Comparison of ENCODE assay signal across 10 mouse cellular contexts in genomic region chr6:90327670-90328069, GRCm38 (mm10). TPM values are rescaled to one million over a fixed set of nuclear protein-coding genes. Genes with fewer than 3 reads are reported as not detected.
DNase-seq lines count a peak whose midpoint lies in the region; ATAC-seq and TF ChIP-seq lines count a peak whose summit lies in the region.
"Had no signal": no experiment of that assay in that cellular context is flagged by ENCODE, and none has a peak within 500 bp of the region (broad histone marks: within the 10 kb centered on the region; RNA-seq: fewer than 3 reads in every experiment).

No protein-coding gene starts in this region.

- no peaks in the 10 kb centered on the region for H3K27me3 ChIP-seq in heart, adult 2 months (ENCODE audit: control insufficient read depth, insufficient read depth, low read length)
- 0 out of 2 replicates have a peak, but pooled peaks cover 10% of the 10 kb centered on the region for H3K27me3 ChIP-seq in neural tube, embryonic 15.5 days (replicated peaks)
- H3K27me3 ChIP-seq in midbrain, embryonic 10.5 days (ENCODE audit: low read depth, poor library complexity, severe bottlenecking), result peaks cover 29% of the 10 kb centered on the region

- intact Hi-C loops in heart, adult 2 months (cut with DNase I), result loop anchor here (10.0 kb wide), 1 partner anchor 643 kb away; no protein-coding TSS in a partner anchor

- 14% methylated on average over 6 of the region's 6 CpGs for WGBS in heart, adult 2 months
- WGBS in neural tube, embryonic 15.5 days, result 22% methylated on average over 6 of the region's 6 CpGs
- WGBS in midbrain, embryonic 10.5 days, result 24% methylated on average over 6 of the region's 6 CpGs

- no peak for TF ChIP-seq EP300 in heart, adult 2 months (IDR thresholded peaks at IDR 0.05; ENCODE audit: insufficient read depth, low read depth, low read length)

- no peak overlapping the region for H3K9ac ChIP-seq in heart, adult 2 months (ENCODE audit: low read depth, low read length)
- no peak overlapping the region for H3K9ac ChIP-seq in neural tube, embryonic 15.5 days (replicated peaks)
- H3K9ac ChIP-seq: midbrain, embryonic 12.5 days had no signal

- no peak overlapping the region for H3K4me2 ChIP-seq in neural tube, embryonic 15.5 days
- H3K4me2 ChIP-seq: midbrain, embryonic 12.5 days had no signal

- TF ChIP-seq POLR2A in heart, adult 2 months (IDR thresholded peaks at IDR 0.05; ENCODE audit: insufficient read depth, low read depth, low read length), result no peak

- H3K79me2 ChIP-seq in heart, adult 2 months (replicated peaks; ENCODE audit: control insufficient read depth, insufficient read depth, low read length), result no peaks in the 10 kb centered on the region

- no peaks in the 10 kb centered on the region for H3K4me1 ChIP-seq in heart, adult 2 months (ENCODE audit: control insufficient read depth, insufficient read depth, low read length)
- peaks cover 8% of the 10 kb centered on the region for H3K4me1 ChIP-seq in neural tube, embryonic 15.5 days
- peaks cover 4% of the 10 kb centered on the region for H3K4me1 ChIP-seq in midbrain, embryonic 10.5 days

- no peak for DNase-seq in heart, adult 2 months
- no peak for DNase-seq in heart, adult 9 months (ENCODE audit: low spot score in 2 of 2)
- DNase-seq in neural tube, embryonic 10.5 days (ENCODE audit: extremely low spot score, low spot score), result no peak
- peak; percentile 15 to 49 for DNase-seq in frontal cortex, postnatal 36 days (ENCODE audit: low spot score in 2 of 2)
- peak; percentile 23 for DNase-seq in right cerebral cortex, postnatal 14 days
- no peak for DNase-seq in thymus, adult 18-20 months
- DNase-seq in midbrain, embryonic 10.5 days (ENCODE audit: low spot score), result no peak

- no peak overlapping the region for H3K27ac ChIP-seq in heart, adult 2 months
- H3K27ac ChIP-seq in neural tube, embryonic 15.5 days (replicated peaks), result no peak overlapping the region
- H3K27ac ChIP-seq in midbrain, embryonic 10.5 days (replicated peaks), result no peak overlapping the region
- H3K27ac ChIP-seq: midbrain, embryonic 12.5 days had no signal

- no peak overlapping the region for H3K4me3 ChIP-seq in heart, adult 2 months
- no peak overlapping the region for H3K4me3 ChIP-seq in neural tube, embryonic 15.5 days (replicated peaks)
- no peak overlapping the region for H3K4me3 ChIP-seq in midbrain, embryonic 10.5 days
- H3K4me3 ChIP-seq: midbrain, embryonic 12.5 days had no signal

- H3K9me3 ChIP-seq in neural tube, embryonic 15.5 days (replicated peaks), result no peaks in the 10 kb centered on the region
- H3K9me3 ChIP-seq in midbrain, embryonic 10.5 days (replicated peaks), result no peaks in the 10 kb centered on the region
- H3K9me3 ChIP-seq: midbrain, embryonic 12.5 days had no signal

- ATAC-seq in neural tube, embryonic 15.5 days (ENCODE audit: low FRiP score), result 0 out of 2 replicates have a peak, but pooled peaks have one; percentile 26

- no peaks in the 10 kb centered on the region for H3K36me3 ChIP-seq in heart, adult 2 months (ENCODE audit: control insufficient read depth, insufficient read depth, low read length)
- no peaks in the 10 kb centered on the region for H3K36me3 ChIP-seq in neural tube, embryonic 15.5 days
- no peaks in the 10 kb centered on the region for H3K36me3 ChIP-seq in midbrain, embryonic 10.5 days
- H3K36me3 ChIP-seq: midbrain, embryonic 12.5 days had no signal

- TF ChIP-seq CTCF in heart, adult 2 months (IDR thresholded peaks at IDR 0.05), result peak; percentile 59

RNA-seq across cellular contexts. Expression of gene Chst13, which starts 2.7 kb away (rescaled TPM):
- total RNA-seq in heart, adult 2 months (2021), result not detected
- 0.12 TPM in 1 of 2 replicates, not detected in the other for polyA plus RNA-seq in heart, adult 2 months (2012; rRNA removed)
- polyA plus RNA-seq in neural tube, embryonic 15.5 days (2015; fragmentation: Nextera tagmentation; extraction: Ambion mirVana), result 0.36 TPM in 2 replicates
- polyA plus RNA-seq in midbrain, embryonic 10.5 days (2016; fragmentation: Nextera tagmentation; extraction: Ambion mirVana), result 0.11 TPM in 1 of 2 replicates, not detected in the other
- total RNA-seq: hematopoietic stem cell, adult 5-6 weeks had no signal
- polyA plus RNA-seq: midbrain, embryonic 12.5 days had no signal

RNA-seq across cellular contexts. Expression of gene Uroc1, which starts 5.4 kb away (rescaled TPM):
- not detected for total RNA-seq in heart, adult 2 months (2021)
- polyA plus RNA-seq in heart, adult 2 months (2012; rRNA removed), result 0.12 TPM in 1 of 2 replicates, not detected in the other
- polyA plus RNA-seq in neural tube, embryonic 15.5 days (2015; fragmentation: Nextera tagmentation; extraction: Ambion mirVana), result 0.11 TPM in 1 of 2 replicates, not detected in the other
- polyA plus RNA-seq in midbrain, embryonic 10.5 days (2016; fragmentation: Nextera tagmentation; extraction: Ambion mirVana), result not detected in 2 replicates
- total RNA-seq: hematopoietic stem cell, adult 5-6 weeks had no signal
- polyA plus RNA-seq: midbrain, embryonic 12.5 days had no signal

RNA-seq across cellular contexts. Expression of gene BC048671, which starts 26.7 kb away (rescaled TPM):
- total RNA-seq in heart, adult 2 months (2021), result not detected
- polyA plus RNA-seq in heart, adult 2 months (2012; rRNA removed), result 0.26 and 0.27 TPM in 2 replicates
- polyA plus RNA-seq in neural tube, embryonic 15.5 days (2015; fragmentation: Nextera tagmentation; extraction: Ambion mirVana), result not detected in 2 replicates
- not detected in 2 replicates for polyA plus RNA-seq in midbrain, embryonic 10.5 days (2016; fragmentation: Nextera tagmentation; extraction: Ambion mirVana)
- total RNA-seq: hematopoietic stem cell, adult 5-6 weeks had no signal
- polyA plus RNA-seq: midbrain, embryonic 12.5 days had no signal

RNA-seq across cellular contexts. Expression of gene Zxdc, which starts 41.6 kb away (rescaled TPM):
- 10 to 100 TPM; 12.6 to 14.6 TPM for total RNA-seq in heart, adult 2 months (2021)
- polyA plus RNA-seq in heart, adult 2 months (2012; rRNA removed), result 8.4 and 10.8 TPM in 2 replicates
- 8.1 and 10.4 TPM in 2 replicates for polyA plus RNA-seq in neural tube, embryonic 15.5 days (2015; fragmentation: Nextera tagmentation; extraction: Ambion mirVana)
- 6.1 and 8.1 TPM in 2 replicates for polyA plus RNA-seq in midbrain, embryonic 10.5 days (2016; fragmentation: Nextera tagmentation; extraction: Ambion mirVana)

Comparison
In these comparisons a context has a peak if more than half of its experiments do, and no peak if none do; other contexts are left out.
1. DNase-seq: peak in frontal cortex, postnatal 36 days (2 of 2) and right cerebral cortex, postnatal 14 days (single experiment); none in heart, adult 2 months (0 of 2), heart, adult 9 months (0 of 2), neural tube, embryonic 10.5 days (single experiment), thymus, adult 18-20 months (0 of 2) and midbrain, embryonic 10.5 days (single experiment).